Mouse (Mus musculus): Measurements from ENCODE around the gene Evi5. TPM values are rescaled to one million over a fixed set of nuclear protein-coding genes. Genes with fewer than 3 reads are reported as not detected.

Evi5 gene
- polyA plus RNA-seq (2014; fragmentation: Illumina TruSeq; extraction: RNeasy Lipid Tissue Mini Kit (QIAGEN cat#74804); ENCODE audit: low read depth, low replicate concordance): 11.1 TPM

DNA sequence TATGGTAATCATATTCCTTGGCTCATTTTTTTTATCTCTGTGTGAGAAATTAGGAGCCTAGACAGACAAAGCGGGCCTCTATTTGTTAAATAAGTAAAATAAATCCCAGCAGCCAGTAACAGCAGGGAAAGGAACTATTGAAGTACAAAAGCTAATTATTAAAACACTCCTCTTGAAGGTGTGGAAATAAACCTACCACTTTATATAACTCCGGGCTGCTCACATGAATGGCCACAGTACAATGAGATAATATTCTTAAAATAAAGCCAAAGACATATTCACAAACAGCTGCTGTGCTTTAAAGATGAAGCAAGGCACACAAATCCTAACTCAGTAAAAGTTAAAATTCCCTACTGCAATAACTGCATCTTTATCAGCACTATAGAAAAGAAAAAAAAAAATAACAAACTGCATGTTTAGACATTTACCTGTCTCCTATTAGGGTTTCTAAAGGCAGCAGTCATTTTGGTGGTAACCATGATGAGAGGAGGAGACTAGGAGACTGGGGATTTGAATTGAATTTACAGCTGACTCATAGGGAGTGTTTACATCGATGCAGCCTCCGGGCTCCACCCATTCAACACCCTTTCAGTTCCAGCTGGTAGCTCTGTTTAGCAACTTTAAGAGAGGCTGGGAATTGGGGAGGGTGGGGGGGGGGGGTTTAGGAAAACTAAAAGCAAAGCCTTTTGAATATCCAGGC, at the start of gene Evi5:
TSS of gene Evi5 (minus strand) at position 547 of the 700 bp plus-strand sequence.

GRCm38 (mm10) chr5:107900206-107901013, 25.5 kb upstream of the Evi5 start, which contains the start of gene Rpl5:
Gene Rpl5, plus strand, starts transcription at chr5:107900502.

GRCm38 (mm10) chr5:107829998-107830560, 44.8 kb downstream of the Evi5 start, which contains the start of gene Ube2d2b:
Gene Ube2d2b, plus strand, starts transcription at chr5:107830099.

DNA sequence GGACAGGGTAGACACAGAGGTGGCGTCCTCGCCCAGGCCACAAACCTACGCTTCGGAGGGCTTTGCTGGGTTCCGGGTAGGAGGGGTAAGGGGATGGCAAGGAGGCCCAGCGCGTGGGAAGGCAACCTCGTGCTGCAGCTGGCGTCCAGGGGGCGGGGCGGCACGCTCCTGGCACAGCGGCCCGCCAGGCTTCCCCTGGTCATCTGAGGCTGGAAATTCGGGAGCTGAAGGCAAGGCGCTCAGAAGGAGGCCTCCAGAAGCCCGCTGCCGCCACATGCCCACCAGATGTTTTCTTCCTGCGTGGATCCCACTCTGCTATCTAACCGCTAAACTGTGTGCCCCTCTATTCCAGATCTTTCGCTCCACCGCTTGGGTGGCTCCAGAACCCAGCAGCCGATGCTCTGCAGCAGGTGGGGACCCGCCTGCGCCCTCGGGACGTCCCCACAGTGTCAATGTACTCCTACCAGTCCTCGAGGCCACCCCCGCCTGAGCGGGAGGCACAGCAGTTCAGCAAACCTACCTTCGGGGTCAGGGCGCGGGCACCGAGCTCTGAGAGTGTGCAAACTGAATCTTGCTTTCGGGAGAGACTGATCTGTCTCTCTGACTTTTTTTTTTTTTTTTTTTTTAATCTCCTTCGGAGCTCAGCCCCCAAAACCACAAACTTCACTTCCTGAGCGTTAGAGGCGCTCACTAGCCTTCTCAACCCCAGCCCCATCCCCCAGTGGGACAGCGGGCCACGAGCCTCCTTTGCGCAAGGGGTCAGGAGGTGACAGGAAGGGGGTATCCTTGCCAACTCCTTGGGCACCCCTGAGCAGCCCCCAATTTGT, 149.3 kb downstream of the Evi5 start, which contains the start of gene Gfi1:
TSS of gene Gfi1 (minus strand) at position 602 of the 827 bp plus-strand sequence.

Other genes starting within 250 kb of the Evi5 start
- not detected for gene Gfi1, start 149.1 kb downstream of the Evi5 start, polyA plus RNA-seq (2014; fragmentation: Illumina TruSeq; extraction: RNeasy Lipid Tissue Mini Kit (QIAGEN cat#74804); ENCODE audit: low read depth, low replicate concordance)
- gene Ube2d2b, start 45.0 kb downstream of the Evi5 start, polyA plus RNA-seq (2014; fragmentation: Illumina TruSeq; extraction: RNeasy Lipid Tissue Mini Kit (QIAGEN cat#74804); ENCODE audit: low read depth, low replicate concordance): not detected
- 257 TPM for gene Rpl5, start 25.4 kb upstream of the Evi5 start, polyA plus RNA-seq (2014; fragmentation: Illumina TruSeq; extraction: RNeasy Lipid Tissue Mini Kit (QIAGEN cat#74804); ENCODE audit: low read depth, low replicate concordance)
- 8.3 TPM for gene Fam69a, start 112.0 kb upstream of the Evi5 start, polyA plus RNA-seq (2014; fragmentation: Illumina TruSeq; extraction: RNeasy Lipid Tissue Mini Kit (QIAGEN cat#74804); ENCODE audit: low read depth, low replicate concordance)
- gene Mtf2, start 190.6 kb upstream of the Evi5 start, polyA plus RNA-seq (2014; fragmentation: Illumina TruSeq; extraction: RNeasy Lipid Tissue Mini Kit (QIAGEN cat#74804); ENCODE audit: low read depth, low replicate concordance): 11.0 TPM